Mouse (Mus musculus): ENCODE measurements around the gene 4931406C07Rik. TPM values are rescaled to one million over a fixed set of nuclear protein-coding genes. Genes with fewer than 3 reads are reported as not detected.

Gene 4931406C07Rik
- polyA plus RNA-seq, 1 experiment from 2014 or later: 13.4 TPM

DNA sequence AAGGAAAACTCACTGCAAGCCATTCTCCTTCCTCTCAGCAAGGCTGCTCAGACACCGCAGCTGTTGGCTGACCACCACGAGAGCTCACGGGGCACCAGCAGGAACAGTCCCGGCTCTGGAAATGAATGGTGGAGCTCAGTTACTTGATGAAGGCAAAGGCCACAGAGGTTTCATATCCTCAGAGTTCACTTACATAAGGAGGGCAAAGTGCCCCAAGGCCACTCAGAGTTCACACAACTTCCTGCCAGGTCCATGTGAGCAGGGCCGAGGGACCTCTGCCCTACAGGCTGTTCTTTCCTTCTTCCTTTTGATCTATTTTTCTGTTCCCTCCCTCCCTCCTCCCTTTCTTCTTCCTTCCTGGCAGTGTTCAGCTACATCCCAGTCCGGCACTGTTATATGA lies 4.8 kb downstream of the 4931406C07Rik start:
- no peak overlapping the region for H3K9ac ChIP-seq (replicated peaks; ENCODE audit: low read length)
- 0 out of 2 replicates have a peak, but pooled peaks cover 6% of the 10 kb centered on the region for H3K36me3 ChIP-seq (ENCODE audit: control insufficient read depth, insufficient read depth, low read length)
- H3K27ac ChIP-seq (replicated peaks; ENCODE audit: low read depth, low read length): no peak overlapping the region
- 57% methylated on average over 6 of the region's 6 CpGs for WGBS
- no peak for DNase-seq
- H3K27me3 ChIP-seq (ENCODE audit: control insufficient read depth, insufficient read depth, low read length): no peaks in the 10 kb centered on the region
- no peak for ATAC-seq (ENCODE audit: low FRiP score, low TSS enrichment)
- no peaks in the 10 kb centered on the region for H3K9me3 ChIP-seq (ENCODE audit: control insufficient read depth, low read length)
- H3K4me1 ChIP-seq (ENCODE audit: control insufficient read depth, insufficient read depth, low read length): peaks cover 6% of the 10 kb centered on the region; the same call in 1 of the 2 replicates
- H3K4me2 ChIP-seq (ENCODE audit: low read length): no peak overlapping the region
- H3K4me3 ChIP-seq (replicated peaks; ENCODE audit: low read depth, low read length): no peak overlapping the region

DNA sequence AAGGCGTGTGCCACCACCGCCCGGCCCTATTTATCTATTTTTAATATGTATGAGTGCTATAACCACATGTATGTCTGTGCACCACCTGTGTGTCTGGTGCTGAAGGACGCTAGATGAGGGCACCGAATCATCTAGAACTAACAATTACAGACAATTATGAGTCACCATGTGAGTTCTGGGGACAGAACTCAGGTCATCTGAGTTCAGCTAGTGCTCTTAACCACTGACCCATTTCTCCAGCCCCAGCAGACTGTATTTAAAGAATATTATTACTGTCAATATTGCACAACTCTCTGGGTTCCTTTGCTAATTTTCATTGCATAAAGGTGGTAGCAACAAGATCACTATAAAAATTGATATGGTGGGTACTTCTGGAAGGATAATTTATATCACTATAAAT lies 6.2 kb downstream of the 4931406C07Rik start:
- ATAC-seq (ENCODE audit: low FRiP score, low TSS enrichment) (no peak), DNase-seq (no peak)
- Histone ChIP-seq H3K9ac (replicated peaks; ENCODE audit: low read length) (no peak overlapping the region), H3K4me1 (ENCODE audit: control insufficient read depth, insufficient read depth, low read length) (no peaks in the 10 kb centered on the region; the same call in 1 of the 2 replicates), H3K4me3 (replicated peaks; ENCODE audit: low read depth, low read length) (no peak overlapping the region), H3K36me3 (ENCODE audit: control insufficient read depth, insufficient read depth, low read length) (peaks cover 10% of the 10 kb centered on the region; the same call in 1 of the 2 replicates), H3K9me3 (ENCODE audit: control insufficient read depth, low read length) (no peaks in the 10 kb centered on the region), H3K27ac (replicated peaks; ENCODE audit: low read depth, low read length) (no peak overlapping the region), H3K4me2 (ENCODE audit: low read length) (no peak overlapping the region), H3K27me3 (ENCODE audit: control insufficient read depth, insufficient read depth, low read length) (no peaks in the 10 kb centered on the region)
- 91% methylated on average over 5 of the region's 5 CpGs for WGBS

DNA sequence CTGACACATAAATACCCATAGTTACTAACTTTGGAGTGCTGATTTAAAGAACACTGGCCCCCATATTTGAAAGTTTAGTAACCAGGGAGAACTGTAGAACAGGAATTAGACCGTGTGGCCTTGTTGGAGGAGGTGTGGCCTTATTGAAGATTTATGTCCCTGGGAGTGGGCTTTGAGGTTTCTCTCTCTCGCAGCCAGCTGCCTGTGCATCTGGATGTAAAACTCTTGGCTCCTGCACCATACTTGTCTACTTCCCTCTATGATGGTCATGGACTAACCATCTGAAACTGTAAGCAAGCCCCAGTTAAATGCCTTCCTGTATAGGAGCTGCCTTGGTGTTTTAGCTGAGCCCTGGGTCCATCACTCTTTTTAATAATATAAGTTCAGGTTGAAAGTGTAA lies 7.8 kb downstream of the 4931406C07Rik start:
- peaks cover 10% of the 10 kb centered on the region; the same call in 1 of the 2 replicates for H3K36me3 ChIP-seq (ENCODE audit: control insufficient read depth, insufficient read depth, low read length)
- H3K27ac ChIP-seq (replicated peaks; ENCODE audit: low read depth, low read length): no peak overlapping the region
- H3K9ac ChIP-seq (replicated peaks; ENCODE audit: low read length): no peak overlapping the region
- DNase-seq: no peak
- no peak overlapping the region for H3K4me3 ChIP-seq (replicated peaks; ENCODE audit: low read depth, low read length)
- H3K27me3 ChIP-seq (ENCODE audit: control insufficient read depth, insufficient read depth, low read length): no peaks in the 10 kb centered on the region
- no peaks in the 10 kb centered on the region for H3K4me1 ChIP-seq (ENCODE audit: control insufficient read depth, insufficient read depth, low read length)
- 71% methylated on average over 2 of the region's 2 CpGs for WGBS
- H3K9me3 ChIP-seq (ENCODE audit: control insufficient read depth, low read length): no peaks in the 10 kb centered on the region
- H3K4me2 ChIP-seq (ENCODE audit: low read length): no peak overlapping the region
- ATAC-seq (ENCODE audit: low FRiP score, low TSS enrichment): no peak

DNA sequence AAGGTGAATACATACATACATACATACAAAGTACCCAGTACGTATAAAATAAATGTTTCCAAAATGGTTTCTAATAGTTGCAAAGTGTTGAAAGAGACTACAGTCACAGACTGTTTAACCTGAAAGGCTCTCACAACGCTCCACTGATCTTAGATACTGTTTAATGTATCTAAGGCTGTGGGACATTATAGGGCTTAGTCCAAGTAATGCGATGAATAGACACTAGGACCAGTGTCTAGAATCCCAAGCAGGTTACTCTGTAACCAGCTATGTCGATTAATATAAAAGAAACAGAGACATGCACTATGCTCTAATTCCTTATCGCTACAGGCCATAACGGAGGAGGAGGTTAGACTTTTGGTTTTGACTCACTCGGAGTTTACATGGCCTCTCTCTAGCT lies 9.1 kb downstream of the 4931406C07Rik start:
- 88% methylated on average over 7 of the region's 7 CpGs for WGBS
- no peaks in the 10 kb centered on the region for H3K4me1 ChIP-seq (ENCODE audit: control insufficient read depth, insufficient read depth, low read length)
- no peak overlapping the region for H3K27ac ChIP-seq (replicated peaks; ENCODE audit: low read depth, low read length)
- no peak overlapping the region for H3K4me3 ChIP-seq (replicated peaks; ENCODE audit: low read depth, low read length)
- H3K9ac ChIP-seq (replicated peaks; ENCODE audit: low read length): no peak overlapping the region
- ATAC-seq (ENCODE audit: low FRiP score, low TSS enrichment) (no peak), DNase-seq (no peak)
- peaks cover 14% of the 10 kb centered on the region; the same call in 1 of the 2 replicates for H3K36me3 ChIP-seq (ENCODE audit: control insufficient read depth, insufficient read depth, low read length)
- H3K27me3 ChIP-seq (ENCODE audit: control insufficient read depth, insufficient read depth, low read length): no peaks in the 10 kb centered on the region
- H3K4me2 ChIP-seq (ENCODE audit: low read length): no peak overlapping the region
- no peaks in the 10 kb centered on the region for H3K9me3 ChIP-seq (ENCODE audit: control insufficient read depth, low read length)

DNA sequence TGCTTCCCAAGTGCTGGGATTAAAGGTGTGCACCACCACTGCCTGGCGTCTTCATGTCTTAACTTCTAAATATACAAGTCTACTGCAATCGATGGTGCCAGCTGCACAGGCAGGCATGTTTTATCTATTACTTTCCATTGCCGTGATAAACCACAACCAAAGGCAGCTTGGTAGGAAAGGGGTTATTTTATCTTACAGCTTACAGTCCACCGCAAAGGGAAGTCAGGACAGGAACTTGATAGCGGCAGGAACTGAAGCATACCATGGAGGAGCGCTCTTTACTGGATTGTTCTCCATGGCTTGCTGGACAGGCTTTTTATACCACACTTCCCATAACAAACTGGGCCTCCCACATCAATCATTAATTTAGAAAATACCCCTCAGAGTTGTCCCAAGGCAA lies 17.0 kb downstream of the 4931406C07Rik start:
- no peak for DNase-seq
- Histone ChIP-seq H3K9ac (replicated peaks; ENCODE audit: low read length) (no peak overlapping the region), H3K27me3 (ENCODE audit: control insufficient read depth, insufficient read depth, low read length) (no peaks in the 10 kb centered on the region), H3K4me2 (ENCODE audit: low read length) (no peak overlapping the region), H3K36me3 (ENCODE audit: control insufficient read depth, insufficient read depth, low read length) (peaks cover 16% of the 10 kb centered on the region), H3K4me1 (ENCODE audit: control insufficient read depth, insufficient read depth, low read length) (no peaks in the 10 kb centered on the region), H3K9me3 (ENCODE audit: control insufficient read depth, low read length) (no peaks in the 10 kb centered on the region), H3K27ac (replicated peaks; ENCODE audit: low read depth, low read length) (no peak overlapping the region), H3K4me3 (replicated peaks; ENCODE audit: low read depth, low read length) (no peak overlapping the region)
- WGBS: 92% methylated on average over 6 of the region's 6 CpGs
- ATAC-seq (ENCODE audit: low FRiP score, low TSS enrichment): no peak

DNA sequence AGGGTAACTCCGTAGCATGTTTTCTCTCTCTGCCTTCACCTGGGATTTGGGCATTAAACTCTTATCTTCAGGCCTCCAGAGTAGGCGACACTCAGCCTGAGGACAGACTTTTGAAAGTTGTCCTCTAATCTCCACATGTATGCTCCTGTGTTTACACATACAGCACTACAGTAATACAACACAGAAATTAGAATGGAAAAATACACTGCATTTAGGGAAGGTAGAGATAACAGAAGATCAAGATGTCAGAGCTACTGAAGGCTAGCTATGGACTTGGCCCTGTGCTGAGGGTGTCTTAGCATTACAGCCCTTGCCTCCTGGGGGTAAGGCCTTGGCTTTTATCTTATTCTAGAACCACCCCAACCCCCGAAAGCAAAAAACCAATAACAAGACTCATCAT lies 17.8 kb downstream of the 4931406C07Rik start:
- 90% methylated on average over 3 of the region's 3 CpGs for WGBS
- ATAC-seq (ENCODE audit: low FRiP score, low TSS enrichment) (no peak), DNase-seq (no peak)
- H3K4me1 ChIP-seq (ENCODE audit: control insufficient read depth, insufficient read depth, low read length): no peaks in the 10 kb centered on the region
- H3K36me3 ChIP-seq (ENCODE audit: control insufficient read depth, insufficient read depth, low read length): peaks cover 16% of the 10 kb centered on the region
- H3K9ac ChIP-seq (replicated peaks; ENCODE audit: low read length): no peak overlapping the region
- no peaks in the 10 kb centered on the region for H3K27me3 ChIP-seq (ENCODE audit: control insufficient read depth, insufficient read depth, low read length)
- no peak overlapping the region for H3K4me2 ChIP-seq (ENCODE audit: low read length)
- H3K27ac ChIP-seq (replicated peaks; ENCODE audit: low read depth, low read length): no peak overlapping the region
- no peaks in the 10 kb centered on the region for H3K9me3 ChIP-seq (ENCODE audit: control insufficient read depth, low read length)
- H3K4me3 ChIP-seq (replicated peaks; ENCODE audit: low read depth, low read length): no peak overlapping the region

DNA sequence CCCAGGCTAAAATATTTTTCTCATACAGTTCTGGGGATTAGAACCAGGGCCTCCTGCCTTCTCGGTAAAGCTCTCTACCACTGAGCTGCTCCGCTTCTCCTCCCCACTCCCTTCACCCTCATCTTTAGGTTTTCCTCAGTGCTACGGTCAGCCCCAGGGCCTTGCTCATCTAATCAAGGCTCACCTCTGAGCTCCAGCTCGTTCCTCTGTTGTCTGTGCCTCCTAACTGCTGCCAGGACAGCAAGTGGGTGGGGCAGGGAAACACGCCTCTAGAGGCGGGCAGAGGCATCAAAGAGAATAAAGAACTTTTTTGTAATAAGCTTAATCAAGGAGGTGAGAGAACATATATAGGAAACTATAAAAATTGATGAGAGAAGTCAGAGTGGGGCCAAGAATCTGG lies 18.4 kb downstream of the 4931406C07Rik start:
- Histone ChIP-seq H3K27me3 (ENCODE audit: control insufficient read depth, insufficient read depth, low read length) (no peaks in the 10 kb centered on the region), H3K36me3 (ENCODE audit: control insufficient read depth, insufficient read depth, low read length) (peaks cover 16% of the 10 kb centered on the region), H3K4me2 (ENCODE audit: low read length) (no peak overlapping the region), H3K27ac (replicated peaks; ENCODE audit: low read depth, low read length) (no peak overlapping the region), H3K9me3 (ENCODE audit: control insufficient read depth, low read length) (no peaks in the 10 kb centered on the region), H3K4me1 (ENCODE audit: control insufficient read depth, insufficient read depth, low read length) (no peaks in the 10 kb centered on the region), H3K4me3 (replicated peaks; ENCODE audit: low read depth, low read length) (no peak overlapping the region), H3K9ac (replicated peaks; ENCODE audit: low read length) (no peak overlapping the region)
- no peak for ATAC-seq (ENCODE audit: low FRiP score, low TSS enrichment)
- DNase-seq: no peak
- 53% methylated on average over 6 of the region's 6 CpGs for WGBS

DNA sequence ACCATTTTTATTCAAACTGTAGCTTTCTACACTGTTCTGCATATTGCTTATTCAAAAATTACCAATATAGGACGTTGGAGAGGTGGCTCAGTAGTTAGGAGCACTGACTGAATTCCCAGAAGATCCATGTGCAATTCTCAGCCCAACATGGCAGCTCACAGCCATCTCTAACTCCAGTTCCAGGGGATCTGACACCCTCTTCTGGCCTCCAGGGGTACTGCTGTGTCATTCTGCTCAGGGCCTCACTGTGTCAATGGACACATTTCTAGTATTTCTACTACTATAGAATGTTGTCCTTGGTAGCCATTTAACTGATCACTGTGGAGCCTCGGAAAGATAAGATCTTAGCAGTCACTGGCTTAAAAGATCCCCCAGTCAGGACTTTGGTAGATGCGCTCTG lies 20.8 kb downstream of the 4931406C07Rik start:
- no peak for ATAC-seq (ENCODE audit: low FRiP score, low TSS enrichment)
- 65% methylated on average over 3 of the region's 3 CpGs for WGBS
- peaks cover 9% of the 10 kb centered on the region for H3K36me3 ChIP-seq (ENCODE audit: control insufficient read depth, insufficient read depth, low read length)

DNA sequence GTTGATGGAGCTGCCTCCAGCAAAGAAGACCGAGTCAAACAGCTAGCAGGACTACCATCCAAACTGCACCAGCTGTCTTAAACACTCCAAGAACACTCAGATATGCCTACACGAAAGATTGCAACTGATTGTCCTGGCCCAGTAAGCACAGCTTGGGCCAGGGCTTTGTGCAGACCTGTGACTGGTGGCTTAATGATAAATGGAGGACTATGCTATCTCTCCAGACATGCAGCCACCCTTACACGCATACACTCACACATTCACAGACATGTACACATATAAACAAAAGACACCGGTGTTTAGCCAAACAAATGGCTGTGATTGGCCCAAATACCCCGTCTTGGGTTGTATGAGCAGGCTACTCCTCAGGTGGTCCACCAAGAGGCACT lies 25.8 kb downstream of the 4931406C07Rik start:
- Histone ChIP-seq H3K4me3 (replicated peaks; ENCODE audit: low read depth, low read length) (peak overlapping the region; percentile 96), H3K27ac (replicated peaks; ENCODE audit: low read depth, low read length) (peak overlapping the region; percentile 90; the same call in 1 of the 2 replicates), H3K27me3 (ENCODE audit: control insufficient read depth, insufficient read depth, low read length) (no peaks in the 10 kb centered on the region), H3K36me3 (ENCODE audit: control insufficient read depth, insufficient read depth, low read length) (peaks cover 13% of the 10 kb centered on the region), H3K9me3 (ENCODE audit: control insufficient read depth, low read length) (no peaks in the 10 kb centered on the region), H3K4me2 (ENCODE audit: low read length) (peak overlapping the region; percentile 92), H3K4me1 (ENCODE audit: control insufficient read depth, insufficient read depth, low read length) (peaks cover 16% of the 10 kb centered on the region), H3K9ac (replicated peaks; ENCODE audit: low read length) (peak overlapping the region; percentile 95)
- DNase-seq: no peak
- 46% methylated on average over 5 of the region's 5 CpGs for WGBS
- ATAC-seq (ENCODE audit: low FRiP score, low TSS enrichment): no peak

More for the DNA sequence above, 20.8 kb downstream of the 4931406C07Rik start:
- no peak overlapping the region for H3K4me3 ChIP-seq (replicated peaks; ENCODE audit: low read depth, low read length)
- H3K4me2 ChIP-seq (ENCODE audit: low read length): no peak overlapping the region
- H3K9ac ChIP-seq (replicated peaks; ENCODE audit: low read length): no peak overlapping the region
- no peak overlapping the region for H3K27ac ChIP-seq (replicated peaks; ENCODE audit: low read depth, low read length)
- no peak for DNase-seq
- no peaks in the 10 kb centered on the region for H3K9me3 ChIP-seq (ENCODE audit: control insufficient read depth, low read length)
- H3K27me3 ChIP-seq (ENCODE audit: control insufficient read depth, insufficient read depth, low read length): no peaks in the 10 kb centered on the region
- H3K4me1 ChIP-seq (ENCODE audit: control insufficient read depth, insufficient read depth, low read length): peaks cover 7% of the 10 kb centered on the region; the same call in 1 of the 2 replicates
